Mouse (Mus musculus) lung, postnatal 10 days (tissue): ENCODE measurements at regions not wholly inside any gene's neighbourhood (a gene's known extent, or its start where the extent isn't known, plus 50 kb on each side); places are given as distances from the start of the nearest gene placed in this dataset.

Source experiments
- DNase-seq: peaks from one replicate; pipeline ENCODE4 v3.0.0; 2021

- DNase-seq: no peak
Observed at GRCm38 (mm10) chr16:52601068-52601829, 147.4 kb upstream of the Alcam start.

- DNase-seq: peak; percentile 19
Observed at GRCm38 (mm10) chr16:52598232-52598631, 144.4 kb upstream of the Alcam start.

GRCm38 (mm10) chr16:52597181-52597580 is 143.3 kb upstream of the Alcam start:
- DNase-seq: no peak

- no peak for DNase-seq
Observed at GRCm38 (mm10) chr16:52588291-52588781, 134.5 kb upstream of the Alcam start.

GRCm38 (mm10) chr16:52569078-52569477 is 115.2 kb upstream of the Alcam start:
- no peak for DNase-seq

- no peak for DNase-seq
Observed at GRCm38 (mm10) chr16:52536278-52536677, 82.4 kb upstream of the Alcam start.

- no peak for DNase-seq
Observed at GRCm38 (mm10) chr16:52534601-52535000, 80.7 kb upstream of the Alcam start.

GRCm38 (mm10) chr16:52532475-52533083 is 78.7 kb upstream of the Alcam start:
- no peak for DNase-seq

GRCm38 (mm10) chr16:52513546-52514409 is 59.9 kb upstream of the Alcam start:
- DNase-seq: no peak

GRCm38 (mm10) chr16:52508633-52509379 is 54.9 kb upstream of the Alcam start:
- peak; percentile 16 for DNase-seq
